In the genomic region with DNA sequence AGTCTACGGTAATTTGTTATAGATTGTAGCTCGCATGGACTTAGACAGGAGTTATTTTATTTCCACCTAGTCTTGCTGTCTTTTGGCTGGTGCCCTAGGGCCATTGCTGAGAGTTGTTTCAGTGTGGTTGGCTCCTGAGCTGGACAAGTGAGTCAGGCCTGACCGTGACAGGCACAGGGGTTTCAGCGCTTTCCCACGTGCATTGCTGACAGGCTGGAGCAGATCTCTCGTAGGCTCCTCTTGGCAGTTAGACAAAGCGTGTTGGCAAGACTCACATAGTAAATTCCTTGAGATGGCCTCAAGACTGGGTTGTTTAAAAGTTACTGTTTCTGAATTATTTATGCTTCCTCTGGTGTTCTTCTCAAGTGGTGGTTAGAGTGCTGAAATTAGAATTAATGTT, we compare ENCODE assay signal across 8 mouse cellular contexts.
DNase-seq lines count a peak whose midpoint lies in the region; ATAC-seq and TF ChIP-seq lines count a peak whose summit lies in the region.

No protein-coding gene starts in this region.

- H3K4me1 ChIP-seq in kidney, embryonic 14.5 days (ENCODE audit: control insufficient read depth, insufficient read depth, low read length) = no peaks in the 10 kb centered on the region; the same call in 1 of the 2 replicates
- H3K4me1 ChIP-seq in heart, embryonic 12.5 days (replicated peaks) = peaks cover 10% of the 10 kb centered on the region

- TF ChIP-seq CTCF in left cerebral cortex, adult 2 months (IDR thresholded peaks at IDR 0.05) = no peak

- ATAC-seq in kidney, embryonic 14.5 days (ENCODE audit: low FRiP score, low TSS enrichment) = no peak
- no peak for ATAC-seq in heart, embryonic 12.5 days (ENCODE audit: insufficient number of reproducible peaks, low FRiP score)
- ATAC-seq in megakaryocyte progenitor cell, adult 5-6 weeks (replicated peaks; ENCODE audit: poor library complexity) = no peak

- H3K27ac ChIP-seq in kidney, embryonic 14.5 days (ENCODE audit: low read depth, low read length) = no peak overlapping the region
- H3K27ac ChIP-seq in heart, embryonic 12.5 days (ENCODE audit: poor library complexity, severe bottlenecking) = 0 out of 2 replicates have a peak overlapping the region, but pooled peaks have one; percentile 5
- peak overlapping the region; percentile 20; the same call in 1 of the 2 replicates for H3K27ac ChIP-seq in left cerebral cortex, adult 2 months

- intact Hi-C loops in left cerebral cortex, adult 2 months (cut with DNase I) = loop anchor here (5.0 kb wide), 1 partner anchor 40 kb away; no protein-coding TSS in a partner anchor

- no peak overlapping the region for H3K4me3 ChIP-seq in kidney, embryonic 14.5 days (ENCODE audit: low read length)
- no peak overlapping the region for H3K4me3 ChIP-seq in heart, embryonic 12.5 days
- no peak overlapping the region for H3K4me3 ChIP-seq in left cerebral cortex, adult 2 months

- peak; percentile 52 for DNase-seq in kidney, adult 18-20 months
- DNase-seq in adrenal gland, postnatal 25 days = peak; percentile 65
- peak; percentile 41 to 55 for DNase-seq in left cerebral cortex, adult 2 months (ENCODE audit: extremely low spot score in 1 of 2, low spot score in 2 of 2)
- DNase-seq in right cerebral cortex, postnatal 4 days = peak; percentile 50
- DNase-seq in gastrocnemius, adult 8-10 months (ENCODE audit: low spot score in 2 of 2) = no peak

- no peaks in the 10 kb centered on the region for H3K36me3 ChIP-seq in kidney, embryonic 14.5 days (ENCODE audit: control insufficient read depth, insufficient read depth, low read length)
- no peaks in the 10 kb centered on the region for H3K36me3 ChIP-seq in heart, embryonic 12.5 days

- H3K27me3 ChIP-seq in kidney, embryonic 14.5 days (ENCODE audit: control insufficient read depth, insufficient read depth, low read length) = no peaks in the 10 kb centered on the region
- H3K27me3 ChIP-seq in heart, embryonic 12.5 days (replicated peaks) = no peaks in the 10 kb centered on the region

- H3K9ac ChIP-seq in kidney, embryonic 14.5 days (ENCODE audit: low read depth, low read length) = no peak overlapping the region
- no peak overlapping the region for H3K9ac ChIP-seq in heart, embryonic 12.5 days

- 69% methylated on average over 7 of the region's 7 CpGs for WGBS in kidney, embryonic 14.5 days
- WGBS in heart, embryonic 12.5 days = 68% methylated on average over 7 of the region's 7 CpGs

- H3K9me3 ChIP-seq in kidney, embryonic 14.5 days (ENCODE audit: control insufficient read depth, low read length) = no peaks in the 10 kb centered on the region
- no peaks in the 10 kb centered on the region for H3K9me3 ChIP-seq in heart, embryonic 12.5 days (replicated peaks)

- no peak overlapping the region for H3K4me2 ChIP-seq in kidney, embryonic 14.5 days (replicated peaks; ENCODE audit: low read depth, low read length)
- H3K4me2 ChIP-seq in heart, embryonic 12.5 days = no peak overlapping the region

Comparison
In these comparisons a context has a peak if more than half of its experiments do, and no peak if none do; other contexts are left out.
1. DNase-seq: peak in kidney, adult 18-20 months (single experiment), adrenal gland, postnatal 25 days (single experiment), left cerebral cortex, adult 2 months (2 of 2) and right cerebral cortex, postnatal 4 days (single experiment); none in gastrocnemius, adult 8-10 months (0 of 2).